Mouse (Mus musculus) heart, postnatal 10 days (tissue): Measurements from ENCODE around the gene D130040H23Rik. TPM values are rescaled to one million over a fixed set of nuclear protein-coding genes. Genes with fewer than 3 reads are reported as not detected.
"Not testable (repeated sequence)": the region's sequence is repeated elsewhere in the genome, so short reads cannot be mapped to it uniquely, and the experiment has no call there.

Experiments used
- DNase-seq, 2 experiments: peaks; one replicate each; pipeline ENCODE4 v3.0.0; 2021
- intact Hi-C: fragments of 180-260 bp; cut with DNase I; formaldehyde crosslinking; loops from one replicate; pipeline ENCODE4 v1.15.1; 2025
- total RNA-seq, 2 experiments: library from RNA; stranded (reverse); gene quantifications; 2 replicates each; pipeline ENCODE4 v1.2.3; 2021

D130040H23Rik gene
- total RNA-seq = 1 to 10 TPM; 1.8 to 4.7 TPM

DNA sequence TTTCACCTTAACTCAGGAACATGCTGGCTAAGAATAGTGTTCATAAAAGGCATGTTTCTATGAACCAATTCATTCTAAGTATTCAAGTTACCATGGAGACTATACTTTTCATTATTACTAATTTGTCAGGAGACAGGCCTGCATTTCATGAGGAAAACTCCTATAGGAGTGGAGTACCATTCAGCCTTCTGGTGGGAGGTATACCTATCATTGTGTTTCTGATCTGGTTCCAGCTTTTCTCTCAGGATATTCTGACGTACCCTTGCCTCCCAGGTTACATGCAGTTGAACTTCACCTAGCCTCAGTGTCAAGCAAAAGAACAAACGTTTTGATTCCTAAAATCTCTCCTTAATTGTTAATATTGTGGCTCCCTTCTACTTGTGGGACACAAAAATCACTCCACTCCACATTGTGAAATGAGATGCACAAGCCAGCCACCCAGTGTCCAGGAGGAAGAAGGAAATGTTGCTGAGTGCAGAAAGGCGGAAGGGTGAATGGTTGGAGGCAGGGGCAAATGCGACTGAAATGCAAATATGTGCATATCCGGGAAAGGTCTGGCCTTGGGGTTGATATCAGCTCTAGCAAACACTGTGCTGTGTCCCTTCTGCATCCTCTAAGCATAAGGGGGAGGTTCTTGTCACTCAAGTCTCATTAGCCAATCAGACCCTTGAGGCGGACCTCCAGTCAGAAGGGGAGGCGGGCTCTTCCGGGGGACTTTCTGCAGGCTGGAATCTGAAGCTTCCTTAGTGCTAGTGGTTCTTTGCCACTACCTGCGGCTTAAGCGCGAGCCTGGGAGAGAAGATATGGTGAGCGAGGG is at the start of gene D130040H23Rik:
TSS of gene D130040H23Rik (plus strand) at position 695 of the 817 bp plus-strand sequence.
- DNase-seq = peak; percentile 85
- intact Hi-C loops = no loop called here

DNA sequence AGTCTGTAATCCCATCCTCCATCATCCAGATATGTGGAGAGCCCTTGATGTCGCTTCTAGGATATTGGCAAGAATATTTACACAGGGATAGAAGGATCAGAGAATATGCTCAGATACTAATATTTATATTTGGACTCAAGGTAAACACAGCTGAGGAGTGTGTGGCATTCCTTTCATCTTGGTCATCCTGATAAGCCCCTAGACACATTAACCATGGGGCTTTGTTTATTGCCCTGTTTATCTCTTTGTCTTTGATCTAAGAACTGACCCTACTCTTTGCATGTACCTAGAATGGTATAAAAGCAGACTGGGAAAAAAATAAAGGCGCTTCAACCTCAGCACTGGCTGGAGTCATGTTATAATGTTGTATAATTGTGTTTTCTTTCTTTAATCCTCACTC is 28.3 kb upstream of the D130040H23Rik start:
- DNase-seq = no peak
- intact Hi-C loops = no loop called here

GRCm38 (mm10) chr8:69268525-69268924 is 2.4 kb upstream of the D130040H23Rik start:
- intact Hi-C loops = loop anchor here (2.0 kb wide), 2 partner anchors 62 to 150 kb away; no protein-coding TSS in a partner anchor

GRCm38 (mm10) chr8:69271203-69271554 is 299 bp downstream of the D130040H23Rik start:
- no peak for DNase-seq
- intact Hi-C loops = no loop called here

More at GRCm38 (mm10) chr8:69268525-69268924, 2.4 kb upstream of the D130040H23Rik start:
- peak; percentile 39 to 49 for DNase-seq

DNA sequence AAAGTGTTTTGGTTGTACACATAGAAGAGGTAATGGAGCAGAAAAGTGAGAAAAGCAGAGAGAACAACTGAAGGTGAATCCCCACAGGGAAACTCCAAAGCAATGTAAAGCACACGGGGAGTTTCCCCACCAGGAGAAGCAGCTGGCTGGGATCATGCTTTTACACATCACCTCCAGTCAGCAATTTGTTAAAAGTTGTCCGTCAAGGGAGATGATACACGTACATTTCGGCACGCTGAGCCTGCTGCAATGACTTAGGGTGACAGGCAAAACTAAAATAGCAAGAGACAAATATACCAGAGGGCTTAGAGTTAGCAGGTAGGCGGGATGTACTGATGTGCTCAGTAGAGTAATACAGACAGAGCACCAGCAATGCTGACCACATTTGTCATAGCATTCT is 1.6 kb downstream of the D130040H23Rik start:
- intact Hi-C loops = no loop called here
- no peak for DNase-seq

DNA sequence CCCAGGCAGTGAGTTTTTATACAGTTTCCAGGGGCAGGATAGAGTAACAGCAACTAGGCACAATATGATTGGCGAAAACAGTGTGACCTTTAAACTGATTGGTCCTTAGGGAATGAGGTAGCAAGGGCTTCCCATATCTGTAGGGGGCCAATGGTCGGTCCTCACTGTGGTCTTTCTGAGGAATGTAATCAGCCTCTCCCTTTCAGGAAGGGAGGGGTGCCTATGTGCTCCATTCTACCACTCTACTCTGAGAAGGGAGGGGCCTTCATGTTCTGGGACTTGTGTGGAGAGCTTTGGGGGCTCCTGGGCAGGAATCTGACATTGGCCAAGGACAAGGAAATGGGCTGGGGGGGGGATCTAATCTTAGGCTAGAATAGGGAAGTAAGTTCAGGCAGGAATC is 53.9 kb downstream of the D130040H23Rik start:
- intact Hi-C loops = loop anchor here (10.0 kb wide), 1 partner anchor 570 kb away; no protein-coding TSS in a partner anchor
- no peak for DNase-seq

DNA sequence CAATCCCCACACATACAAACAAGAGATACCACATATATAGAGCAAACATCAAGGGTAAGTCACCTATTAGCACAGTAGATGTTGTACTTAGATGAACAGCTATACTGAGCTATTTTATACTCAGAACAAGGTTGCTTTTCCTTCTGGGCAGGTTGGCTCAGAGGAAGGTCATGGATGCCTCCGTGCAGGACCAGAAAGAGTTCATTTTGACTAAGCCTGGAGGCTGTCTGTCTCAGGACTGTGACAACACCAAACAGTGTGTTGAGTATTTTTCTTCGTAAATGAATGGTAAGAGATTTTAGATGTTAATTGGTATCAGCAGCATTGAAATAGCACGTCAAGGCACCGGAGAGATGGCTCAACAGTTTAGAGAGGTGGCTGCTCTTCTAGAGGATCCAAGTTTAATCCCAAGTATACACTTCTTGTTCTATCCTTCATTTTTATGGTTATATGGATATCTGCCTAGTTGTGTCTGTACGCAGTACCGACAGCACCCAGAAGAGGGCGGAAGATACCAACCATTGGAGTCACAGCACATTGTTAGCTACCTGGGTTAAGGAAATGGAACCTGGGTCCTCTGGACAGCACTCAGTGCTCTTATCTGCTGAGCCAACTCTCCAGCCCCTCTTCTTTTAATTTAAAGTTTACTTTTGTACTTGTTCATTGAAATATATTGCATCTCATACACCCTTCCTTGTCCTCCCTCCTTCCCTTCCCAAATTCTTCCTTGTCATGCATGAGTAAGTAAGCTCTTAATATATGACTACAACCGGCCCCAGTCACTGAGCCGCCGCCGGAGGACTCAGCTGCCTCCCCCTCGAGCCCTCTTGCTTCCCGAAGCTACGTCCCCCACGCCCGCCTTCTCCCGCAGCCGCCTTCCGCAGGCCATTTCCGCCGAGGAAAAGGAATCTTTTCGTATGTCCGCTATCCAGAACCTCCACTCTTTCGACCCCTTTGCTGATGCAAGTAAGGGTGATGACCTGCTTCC is 57.7 kb downstream of the D130040H23Rik start:
- DNase-seq = peak; percentile 83 to 92
- intact Hi-C loops = loop anchor here (2.0 to 10.0 kb wide), 2 partner anchors 218 to 566 kb away; no protein-coding TSS in a partner anchor

GRCm38 (mm10) chr8:69329289-69329688 is 58.4 kb downstream of the D130040H23Rik start:
- not testable (repeated sequence) for DNase-seq
- intact Hi-C loops = loop anchor here (2.0 to 10.0 kb wide), 2 partner anchors 218 to 566 kb away; no protein-coding TSS in a partner anchor

Other genes starting within 250 kb of the D130040H23Rik start
- 10 to 100 TPM; 12.3 to 13.3 TPM for gene Zfp930, start 62.0 kb upstream of the D130040H23Rik start, total RNA-seq
- gene Gm9495, start 182.5 kb downstream of the D130040H23Rik start, total RNA-seq = not detected